Mouse (Mus musculus): ENCODE data around the gene Ergic1. TPM values are rescaled to one million over a fixed set of nuclear protein-coding genes. Genes with fewer than 3 reads are reported as not detected.

Ergic1 gene
- total and polyA plus RNA-seq, 3 experiments, result 53.6 to 64.4 (median 59.4) TPM

DNA sequence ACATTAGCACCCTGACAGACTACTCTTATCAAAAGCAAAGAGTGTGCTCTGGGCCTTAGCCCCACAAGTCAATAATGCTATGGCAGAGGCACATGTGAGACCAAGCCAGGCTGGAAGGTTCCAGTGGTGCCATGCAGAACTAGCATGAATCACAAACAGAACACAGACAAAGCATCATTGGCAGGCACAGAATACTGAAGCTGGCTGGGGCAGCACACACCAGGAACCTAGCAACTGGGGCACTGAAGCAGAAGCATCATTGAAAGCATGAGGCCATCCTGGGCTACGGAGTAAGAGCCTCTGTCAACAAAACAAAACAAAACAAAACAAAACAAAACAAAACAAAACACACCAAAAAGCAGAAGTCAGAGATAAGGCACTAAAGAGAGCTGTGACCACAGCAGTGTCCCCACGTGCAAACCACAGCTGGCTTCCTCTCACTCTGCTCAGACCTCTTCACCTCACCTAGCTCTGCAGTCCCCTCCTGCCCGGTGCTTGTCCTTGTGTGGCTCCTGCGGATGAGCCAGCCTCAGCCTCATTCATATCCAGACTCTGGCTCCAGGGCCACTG lies 28.7 kb upstream of the Ergic1 start:
- H3K9ac ChIP-seq (ENCODE audit: low read depth, low read length), result no peak overlapping the region
- H3K4me3 ChIP-seq, result no peak overlapping the region
- H3K36me3 ChIP-seq (ENCODE audit: control insufficient read depth, insufficient read depth, low read length), result 0 out of 2 replicates have a peak, but pooled peaks cover 4% of the 10 kb centered on the region
- intact Hi-C loops (cut with DNase I), result no loop called here
- WGBS, result 65% methylated on average over 4 of the region's 4 CpGs
- peaks cover 41% of the 10 kb centered on the region for H3K4me1 ChIP-seq (ENCODE audit: control insufficient read depth, insufficient read depth, low read length)
- H3K27ac ChIP-seq, result peak overlapping the region; percentile 59
- no peaks in the 10 kb centered on the region for H3K79me2 ChIP-seq (replicated peaks; ENCODE audit: control insufficient read depth, insufficient read depth, low read length)
- peak in 1 of 2 experiments; percentile 26 for DNase-seq
- no peaks in the 10 kb centered on the region for H3K27me3 ChIP-seq (ENCODE audit: control insufficient read depth, insufficient read depth, low read length)
- TF ChIP-seq EP300 (IDR thresholded peaks at IDR 0.05; ENCODE audit: insufficient read depth, low read depth, low read length) (no peak), POLR2A (IDR thresholded peaks at IDR 0.05; ENCODE audit: insufficient read depth, low read depth, low read length) (no peak), CTCF (IDR thresholded peaks at IDR 0.05) (no peak)

- H3K4me3 ChIP-seq, result no peak overlapping the region
- WGBS, result 60% methylated on average over 5 of the region's 5 CpGs
- H3K79me2 ChIP-seq (replicated peaks; ENCODE audit: control insufficient read depth, insufficient read depth, low read length), result no peaks in the 10 kb centered on the region
- intact Hi-C loops (cut with DNase I), result no loop called here
- H3K9ac ChIP-seq (ENCODE audit: low read depth, low read length), result no peak overlapping the region
- peak overlapping the region; percentile 59 for H3K27ac ChIP-seq
- no peaks in the 10 kb centered on the region for H3K27me3 ChIP-seq (ENCODE audit: control insufficient read depth, insufficient read depth, low read length)
- TF ChIP-seq POLR2A (IDR thresholded peaks at IDR 0.05; ENCODE audit: insufficient read depth, low read depth, low read length), result no peak
- TF ChIP-seq CTCF (IDR thresholded peaks at IDR 0.05), result no peak
- TF ChIP-seq EP300 (IDR thresholded peaks at IDR 0.05; ENCODE audit: insufficient read depth, low read depth, low read length), result no peak
- H3K36me3 ChIP-seq (ENCODE audit: control insufficient read depth, insufficient read depth, low read length), result 0 out of 2 replicates have a peak, but pooled peaks cover 4% of the 10 kb centered on the region
- DNase-seq, result peak; percentile 57 to 65
- H3K4me1 ChIP-seq (ENCODE audit: control insufficient read depth, insufficient read depth, low read length), result peaks cover 39% of the 10 kb centered on the region
These were observed 27.4 kb upstream of the Ergic1 start for GRCm38 (mm10) chr17:26533871-26534372.

DNA sequence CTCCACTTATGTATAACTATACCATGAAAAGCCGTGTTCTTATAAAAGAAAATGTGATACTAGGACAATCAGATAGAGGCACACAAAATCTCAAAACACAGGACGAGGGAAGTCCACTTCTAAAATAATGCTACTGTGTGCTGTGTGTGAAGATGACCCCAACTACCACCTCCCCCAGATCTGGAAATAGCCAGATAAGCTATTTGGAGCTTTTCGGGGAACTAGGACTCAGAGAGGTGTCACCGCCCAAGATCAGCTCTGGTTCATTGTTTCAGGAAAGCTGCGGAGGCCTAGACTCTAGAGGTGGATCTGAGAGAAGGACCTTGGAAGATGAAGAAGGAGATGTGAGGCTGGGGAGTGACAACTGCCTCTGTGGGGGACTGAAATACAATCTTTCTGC lies 26.6 kb upstream of the Ergic1 start:
- Histone ChIP-seq H3K27ac (peak overlapping the region; percentile 59), H3K36me3 (ENCODE audit: control insufficient read depth, insufficient read depth, low read length) (0 out of 2 replicates have a peak, but pooled peaks cover 4% of the 10 kb centered on the region), H3K9ac (ENCODE audit: low read depth, low read length) (no peak overlapping the region), H3K79me2 (replicated peaks; ENCODE audit: control insufficient read depth, insufficient read depth, low read length) (no peaks in the 10 kb centered on the region), H3K4me1 (ENCODE audit: control insufficient read depth, insufficient read depth, low read length) (peaks cover 33% of the 10 kb centered on the region), H3K4me3 (no peak overlapping the region), H3K27me3 (ENCODE audit: control insufficient read depth, insufficient read depth, low read length) (no peaks in the 10 kb centered on the region)
- WGBS, result 75% methylated on average over 5 of the region's 5 CpGs
- TF ChIP-seq POLR2A (IDR thresholded peaks at IDR 0.05; ENCODE audit: insufficient read depth, low read depth, low read length) (no peak), EP300 (IDR thresholded peaks at IDR 0.05; ENCODE audit: insufficient read depth, low read depth, low read length) (no peak), CTCF (IDR thresholded peaks at IDR 0.05) (no peak)
- intact Hi-C loops (cut with DNase I), result no loop called here
- DNase-seq, result no peak

DNA sequence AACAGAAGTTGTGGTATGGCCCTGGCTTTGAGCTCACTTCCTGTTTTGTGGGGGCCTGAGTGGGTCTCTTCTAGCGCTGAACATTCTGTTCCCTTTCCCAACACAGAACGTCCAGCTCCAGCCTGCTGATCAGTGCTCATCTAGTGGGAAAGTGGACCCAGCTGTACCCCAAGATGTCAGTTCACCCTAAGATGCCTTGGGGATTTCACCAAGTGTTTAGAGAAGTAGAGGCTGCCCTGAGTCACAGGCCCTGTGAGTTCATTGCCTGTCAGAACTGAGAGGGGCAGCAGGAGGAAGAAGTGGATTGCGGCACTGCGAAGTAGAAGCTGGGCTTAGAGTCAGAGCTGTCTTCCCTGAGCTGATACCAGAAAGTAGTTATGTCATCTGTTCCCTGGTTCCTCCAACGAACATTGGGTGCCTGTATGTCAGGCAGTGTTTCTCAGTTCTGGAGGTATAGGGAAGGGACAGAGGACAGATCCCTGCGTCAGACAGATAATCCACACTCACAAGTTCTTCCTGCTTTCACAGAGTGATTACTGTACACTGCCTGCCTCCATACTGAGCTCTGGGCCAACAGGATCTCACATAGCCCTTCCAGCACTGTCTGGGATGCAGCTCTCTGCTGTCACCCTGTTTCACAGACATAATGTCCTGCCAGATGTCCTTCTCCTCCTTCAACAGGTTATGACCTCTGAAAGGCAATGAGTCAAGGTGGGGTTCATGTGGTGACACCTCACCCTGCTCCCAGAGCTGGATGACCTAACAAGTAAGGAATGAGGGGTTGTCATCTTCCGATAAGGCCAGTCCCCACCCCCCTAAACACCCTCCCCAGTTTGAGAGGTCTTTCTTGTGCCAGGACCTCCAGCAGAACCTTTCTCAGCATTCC lies 25.8 kb upstream of the Ergic1 start:
- 58% methylated on average over 7 of the region's 7 CpGs for WGBS
- intact Hi-C loops (cut with DNase I), result no loop called here

GRCm38 (mm10) chr17:26537722-26538471 lies 23.4 kb upstream of the Ergic1 start:
- Histone ChIP-seq H3K79me2 (replicated peaks; ENCODE audit: control insufficient read depth, insufficient read depth, low read length) (no peaks in the 10 kb centered on the region), H3K9ac (ENCODE audit: low read depth, low read length) (no peak overlapping the region), H3K36me3 (ENCODE audit: control insufficient read depth, insufficient read depth, low read length) (no peaks in the 10 kb centered on the region), H3K27me3 (ENCODE audit: control insufficient read depth, insufficient read depth, low read length) (no peaks in the 10 kb centered on the region), H3K27ac (peak overlapping the region; percentile 42), H3K4me3 (no peak overlapping the region), H3K4me1 (ENCODE audit: control insufficient read depth, insufficient read depth, low read length) (peaks cover 14% of the 10 kb centered on the region)
- WGBS, result 28% methylated on average over 6 of the region's 6 CpGs
- TF ChIP-seq POLR2A (IDR thresholded peaks at IDR 0.05; ENCODE audit: insufficient read depth, low read depth, low read length) (no peak), CTCF (IDR thresholded peaks at IDR 0.05) (no peak), EP300 (IDR thresholded peaks at IDR 0.05; ENCODE audit: insufficient read depth, low read depth, low read length) (no peak)
- intact Hi-C loops (cut with DNase I), result no loop called here
- no peak for DNase-seq

More for the DNA sequence above, 25.8 kb upstream of the Ergic1 start:
- Histone ChIP-seq H3K27me3 (ENCODE audit: control insufficient read depth, insufficient read depth, low read length) (no peaks in the 10 kb centered on the region), H3K36me3 (ENCODE audit: control insufficient read depth, insufficient read depth, low read length) (0 out of 2 replicates have a peak, but pooled peaks cover 4% of the 10 kb centered on the region), H3K4me1 (ENCODE audit: control insufficient read depth, insufficient read depth, low read length) (peaks cover 27% of the 10 kb centered on the region), H3K79me2 (replicated peaks; ENCODE audit: control insufficient read depth, insufficient read depth, low read length) (no peaks in the 10 kb centered on the region), H3K4me3 (no peak overlapping the region), H3K9ac (ENCODE audit: low read depth, low read length) (no peak overlapping the region), H3K27ac (peak overlapping the region; percentile 7; the same call in 1 of the 2 replicates)
- TF ChIP-seq CTCF (IDR thresholded peaks at IDR 0.05), result no peak
- TF ChIP-seq EP300 (IDR thresholded peaks at IDR 0.05; ENCODE audit: insufficient read depth, low read depth, low read length), result peak; percentile 93; the same call in 1 of the 2 replicates
- TF ChIP-seq POLR2A (IDR thresholded peaks at IDR 0.05; ENCODE audit: insufficient read depth, low read depth, low read length), result 0 out of 2 replicates have a peak, but pooled peaks have one; percentile 8
- peak; percentile 51 to 60 for DNase-seq

Measured in heart, adult 2 months (tissue).